ENCODE assay signal across 8 mouse cellular contexts in genomic region chr2:34753811-34754550, GRCm38 (mm10). TPM values are rescaled to one million over a fixed set of nuclear protein-coding genes. Genes with fewer than 3 reads are reported as not detected.
DNase-seq lines count a peak whose midpoint lies in the region; ATAC-seq lines count a peak whose summit lies in the region.

No protein-coding gene starts in this region.

- peak overlapping the region; percentile 98 for H3K9ac ChIP-seq in hindbrain, embryonic 12.5 days

- peak; percentile 96 for DNase-seq in Muller cell, postnatal 12 days (ENCODE audit: inconsistent ontology term)
- DNase-seq in cerebellum, adult 9-11 months, result peak; percentile 89
- peak; percentile 72 to 80 for DNase-seq in frontal cortex, postnatal 10 days (ENCODE audit: low spot score in 2 of 2)
- peak; percentile 82 to 86 for DNase-seq in layer of hippocampus, postnatal 36 days
- DNase-seq in lung, postnatal 25 days (ENCODE audit: low spot score), result peak; percentile 88
- peak; percentile 74 for DNase-seq in retina, adult 2 months (ENCODE audit: low read depth, low spot score)
- DNase-seq in thymus, postnatal 25 days, result peak; percentile 88

- peak overlapping the region; percentile 98 for H3K4me3 ChIP-seq in hindbrain, embryonic 12.5 days

- no peaks in the 10 kb centered on the region for H3K9me3 ChIP-seq in hindbrain, embryonic 12.5 days (replicated peaks)

- no peaks in the 10 kb centered on the region for H3K27me3 ChIP-seq in hindbrain, embryonic 12.5 days

- no peaks in the 10 kb centered on the region for H3K36me3 ChIP-seq in hindbrain, embryonic 12.5 days

- peaks cover 17% of the 10 kb centered on the region for H3K4me1 ChIP-seq in hindbrain, embryonic 12.5 days

- peak; percentile 94 for ATAC-seq in hindbrain, embryonic 12.5 days (ENCODE audit: low FRiP score)

- peak overlapping the region; percentile 67 for H3K4me2 ChIP-seq in hindbrain, embryonic 12.5 days (replicated peaks)

- peak overlapping the region; percentile 98 for H3K27ac ChIP-seq in hindbrain, embryonic 12.5 days

- under 1% methylated on average over 77 of the region's 106 CpGs for WGBS in hindbrain, embryonic 12.5 days

RNA-seq across cellular contexts. Expression of gene Gapvd1, which starts 1.1 kb away (rescaled TPM):
- polyA plus RNA-seq in hindbrain, embryonic 12.5 days (2016; fragmentation: Nextera tagmentation; extraction: Ambion mirVana), result 115 and 126 TPM in 2 replicates
- 100 to 1,000 TPM; 106 TPM for total RNA-seq in layer of hippocampus, postnatal 36 days (2021)

RNA-seq across cellular contexts. Expression of gene Hspa5, which starts 17.8 kb away (rescaled TPM):
- polyA plus RNA-seq in hindbrain, embryonic 12.5 days (2016; fragmentation: Nextera tagmentation; extraction: Ambion mirVana), result 735 and 741 TPM in 2 replicates
- 100 to 1,000 TPM; 389 to 507 TPM for total RNA-seq in layer of hippocampus, postnatal 36 days (2021)

RNA-seq across cellular contexts. Expression of gene Rabepk, which starts 45.7 kb away (rescaled TPM):
- 24.8 and 27.4 TPM in 2 replicates for polyA plus RNA-seq in hindbrain, embryonic 12.5 days (2016; fragmentation: Nextera tagmentation; extraction: Ambion mirVana)
- total RNA-seq in layer of hippocampus, postnatal 36 days (2021), result 10 to 100 TPM; 32.8 to 38.1 TPM

Comparison
In these comparisons a context has a peak if more than half of its experiments do, and no peak if none do; other contexts are left out.
1. Peak in every context shown above with its lines: DNase-seq, ATAC-seq, H3K4me3 ChIP-seq and H3K27ac ChIP-seq.